Comparison of ENCODE assay signal across 20 mouse cellular contexts in the genomic region with DNA sequence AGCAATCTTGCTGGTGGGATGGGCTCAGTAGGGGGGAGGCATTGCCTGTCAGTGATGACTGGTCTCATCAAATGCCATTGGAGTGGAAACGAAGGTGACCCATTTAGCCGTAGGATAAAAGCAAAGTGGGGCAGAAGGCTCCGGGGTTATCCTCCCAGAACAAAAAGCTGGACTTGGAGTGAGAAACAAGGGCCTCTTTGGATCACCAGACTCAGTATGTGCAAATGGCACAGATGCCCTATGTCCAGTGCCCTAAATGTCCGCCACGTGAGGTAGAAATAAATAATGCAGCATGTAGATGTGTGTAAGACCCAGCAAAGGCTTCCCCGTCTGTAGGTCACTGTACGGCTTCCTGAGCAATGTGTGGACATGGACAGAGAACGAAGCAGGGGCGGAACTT.
"Had no signal": no experiment of that assay in that cellular context is flagged by ENCODE, and none has a peak within 500 bp of the region (broad histone marks: within the 10 kb centered on the region; RNA-seq: fewer than 3 reads in every experiment).

No protein-coding gene starts in this region.

- H3K9me3 ChIP-seq: limb, embryonic 10.5 days; limb, embryonic 13.5 days; liver, embryonic 12.5 days; liver, embryonic 15.5 days; lung, embryonic 15.5 days had no signal

- ATAC-seq: liver, embryonic 12.5 days had no signal

- H3K36me3 ChIP-seq: limb, embryonic 10.5 days; limb, embryonic 13.5 days; liver, embryonic 12.5 days; liver, embryonic 15.5 days; lung, embryonic 15.5 days had no signal

- H3K4me1 ChIP-seq: liver, embryonic 12.5 days; liver, embryonic 15.5 days had no signal

- H3K27me3 ChIP-seq: limb, embryonic 13.5 days had no signal

- H3K27ac ChIP-seq: limb, embryonic 13.5 days; liver, embryonic 12.5 days; liver, embryonic 15.5 days; lung, embryonic 15.5 days; stomach, postnatal 0 days had no signal

- H3K9ac ChIP-seq: liver, embryonic 12.5 days; liver, embryonic 15.5 days; lung, embryonic 15.5 days had no signal

- DNase-seq: kidney, adult 18-20 months; kidney, adult 9 months; kidney, postnatal 14 days; kidney, postnatal 4 days; liver; lung, adult 18-20 months; lung, postnatal 10 days; lung, postnatal 36 days; right cerebral cortex, adult 18-20 months; right cerebral cortex, postnatal 14 days; right cerebral cortex, postnatal 4 days; thymus, adult 2 months; thymus, postnatal 14 days; thymus, postnatal 4 days had no signal

- H3K4me3 ChIP-seq: liver, embryonic 12.5 days; liver, embryonic 15.5 days had no signal
